Mouse (Mus musculus): ENCODE data around the gene Tnfrsf23.
"Not testable (repeated sequence)": the region's sequence is repeated elsewhere in the genome, so short reads cannot be mapped to it uniquely, and the experiment has no call there.

Tnfrsf23 gene

DNA sequence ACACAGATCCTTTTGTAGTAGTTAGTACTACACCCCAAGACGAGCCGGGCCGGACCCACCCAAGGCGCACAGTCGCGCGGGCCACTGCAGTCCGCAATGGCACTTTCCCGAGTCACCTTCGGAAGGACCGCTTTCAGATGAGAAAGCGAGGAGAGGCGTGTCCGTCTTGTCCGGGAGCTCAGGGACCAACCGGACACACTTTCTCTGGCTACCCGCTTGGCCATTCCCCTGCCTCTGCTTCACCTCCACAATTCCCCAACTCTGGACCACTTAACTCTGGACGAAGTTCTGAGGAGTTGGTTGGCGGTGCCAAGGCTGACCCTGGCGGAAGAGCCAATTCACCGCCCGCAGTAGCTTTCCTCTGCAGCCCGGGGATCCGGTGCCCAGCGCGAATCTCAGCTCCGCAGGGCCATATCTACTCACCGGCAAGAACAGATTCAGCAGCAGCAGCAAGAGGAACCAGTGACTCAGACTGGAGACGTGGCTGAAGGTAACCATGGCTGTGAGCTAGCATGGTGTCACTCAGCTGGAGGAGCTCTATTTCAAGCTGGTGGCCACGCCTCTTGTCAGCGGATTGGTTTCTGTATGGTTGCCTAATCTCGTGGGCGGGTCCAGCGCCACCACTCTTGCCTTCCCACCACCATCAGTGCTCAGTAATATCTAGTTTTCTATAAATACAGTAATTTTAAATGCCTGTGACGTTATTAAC, at the start of gene Tnfrsf23:
TSS of gene Tnfrsf23 (minus strand) at position 514 of the 709 bp plus-strand sequence.
- peak; percentile 38 for DNase-seq (ENCODE audit: low spot score)

DNA sequence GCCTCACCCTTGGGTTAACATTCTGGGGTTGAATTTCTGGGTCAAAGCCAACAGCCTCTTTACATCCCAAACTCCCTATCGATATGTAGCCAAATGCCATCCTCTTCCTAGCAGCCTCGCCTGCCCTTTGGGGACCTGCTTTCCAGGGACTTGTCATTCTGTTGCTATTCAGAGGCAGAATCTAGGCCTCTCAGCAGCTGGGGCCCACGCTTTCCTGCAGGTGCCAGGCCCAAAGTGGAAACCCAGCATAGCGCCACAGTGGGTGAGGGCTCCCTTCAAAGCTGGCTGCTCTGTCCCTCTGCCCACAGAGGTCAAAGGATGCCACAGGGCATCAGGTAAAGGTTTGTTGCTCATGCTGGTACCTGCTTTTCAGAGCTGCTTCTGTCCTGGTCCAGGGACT, 48.1 kb upstream of the Tnfrsf23 start:
- DNase-seq (ENCODE audit: low spot score) = no peak

DNA sequence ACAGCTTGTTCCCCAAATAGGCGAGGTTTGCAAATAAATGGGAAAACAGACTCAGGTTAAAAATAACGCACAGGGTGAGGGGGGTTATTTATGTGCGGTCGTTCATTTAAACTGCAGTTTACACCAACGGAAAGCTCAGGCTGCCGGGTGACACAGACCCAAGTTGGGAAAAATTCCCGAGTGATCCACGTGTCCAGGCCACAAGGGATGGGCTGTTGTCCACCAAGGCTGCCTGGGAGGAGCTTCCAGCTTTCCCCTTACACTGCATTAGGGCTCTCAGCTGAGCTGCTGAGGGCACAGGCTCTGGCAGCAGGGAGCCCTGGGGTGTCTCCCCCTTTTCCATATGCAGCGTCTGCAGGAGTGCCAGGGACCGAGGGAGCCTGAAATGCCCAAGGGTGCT, 44.2 kb upstream of the Tnfrsf23 start:
- DNase-seq (ENCODE audit: low spot score) = no peak

DNA sequence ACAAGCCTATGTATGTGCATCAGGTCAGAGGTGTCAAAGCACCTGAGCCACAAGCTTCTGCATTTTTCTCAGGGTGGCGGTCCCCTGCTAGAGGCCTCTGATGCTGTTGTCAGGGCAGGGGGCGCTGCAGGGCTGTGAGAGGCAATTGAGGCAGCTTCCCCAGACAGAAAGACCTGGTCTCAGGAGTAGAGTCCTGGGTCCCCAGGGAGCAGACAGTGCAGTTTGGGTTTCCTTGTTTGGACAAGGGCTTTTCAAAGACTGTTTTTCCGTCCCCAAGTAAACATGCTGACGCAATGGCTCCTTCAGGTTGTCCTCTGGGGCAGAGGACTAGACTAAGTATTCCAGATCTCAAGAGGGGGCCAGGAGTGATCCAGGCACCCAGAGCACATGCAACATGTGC, 40.7 kb upstream of the Tnfrsf23 start:
- DNase-seq (ENCODE audit: low spot score) = no peak

DNA sequence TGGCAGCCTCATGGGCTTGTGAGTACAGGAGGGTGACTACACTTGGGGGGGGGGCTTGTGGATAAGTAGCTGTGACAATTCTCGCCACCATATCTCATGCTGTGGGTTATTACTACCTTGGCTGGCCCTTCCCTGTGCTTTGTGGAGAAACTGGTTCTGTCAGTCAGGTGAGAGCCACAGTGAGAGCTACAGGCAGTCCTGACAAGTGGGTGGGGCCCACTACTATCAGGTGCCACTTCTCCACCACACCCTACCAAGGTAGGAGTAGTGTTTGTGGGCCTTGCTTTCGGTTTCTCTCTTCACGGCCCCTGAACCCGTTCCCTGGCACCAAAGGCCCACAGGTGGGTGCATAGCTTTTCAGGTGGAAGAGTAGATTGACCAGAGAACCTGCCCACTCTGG, 38.2 kb upstream of the Tnfrsf23 start:
- DNase-seq (ENCODE audit: low spot score) = no peak

DNA sequence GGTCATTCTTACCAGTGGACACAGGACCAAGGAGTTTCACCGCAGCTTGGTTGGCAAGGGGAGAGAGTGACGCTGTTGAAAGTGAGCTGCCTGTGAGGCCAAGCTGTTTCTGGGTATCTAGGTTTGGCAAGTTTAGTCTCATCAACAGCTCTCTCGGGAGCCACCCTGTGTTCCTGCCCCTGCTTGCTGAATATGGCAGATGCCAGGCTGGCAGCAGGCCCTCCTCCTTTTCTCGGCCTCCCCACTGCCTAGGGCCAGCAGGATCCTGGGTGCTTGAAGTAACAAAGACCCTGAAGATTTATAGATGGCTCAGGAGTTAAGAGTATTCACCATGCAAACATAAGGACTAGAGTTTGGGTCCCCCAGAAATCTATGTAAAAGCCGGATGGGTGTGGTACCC, 37.0 kb upstream of the Tnfrsf23 start:
- no peak for DNase-seq (ENCODE audit: low spot score)

DNA sequence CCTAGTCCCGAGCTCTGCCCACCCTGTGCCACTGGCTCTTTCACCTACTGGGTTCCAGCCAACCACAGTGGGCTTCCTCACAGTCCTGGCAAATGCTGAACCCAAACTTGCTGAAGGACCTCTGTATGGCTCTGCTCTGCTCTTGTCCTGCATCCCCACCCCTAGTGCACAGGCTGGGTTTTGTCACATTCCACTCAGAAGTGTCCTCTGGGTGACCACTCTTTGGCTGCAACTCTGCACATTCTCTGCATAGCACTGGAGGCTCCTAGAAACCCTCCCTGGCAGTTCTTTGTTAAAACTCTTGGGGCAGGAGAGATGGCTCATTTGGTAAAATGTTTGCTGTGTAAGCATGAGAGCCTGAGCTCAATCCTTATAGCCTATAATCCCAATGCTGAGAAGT, 32.1 kb upstream of the Tnfrsf23 start:
- DNase-seq (ENCODE audit: low spot score) = no peak

DNA sequence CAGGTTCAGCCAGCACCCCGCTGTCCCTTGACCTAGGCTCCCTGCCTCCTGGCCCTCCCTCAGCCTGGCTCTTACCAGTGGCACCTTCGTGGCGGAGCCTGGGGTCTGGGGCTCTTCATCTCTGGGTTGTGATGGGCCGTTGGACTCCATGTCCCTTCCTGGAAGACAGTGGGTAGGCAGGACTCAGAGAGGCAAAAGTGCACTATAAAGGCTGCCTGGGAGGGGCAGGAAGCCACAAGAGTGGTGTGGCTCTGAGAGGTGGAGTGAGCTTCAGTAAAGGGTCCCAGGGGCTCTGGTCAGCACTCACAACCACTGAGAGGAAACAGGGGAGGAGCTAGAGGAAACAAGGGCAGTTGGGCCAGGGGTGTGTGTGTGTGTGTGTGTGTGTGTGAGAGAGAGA, 27.7 kb upstream of the Tnfrsf23 start:
- DNase-seq (ENCODE audit: low spot score) = no peak

DNA sequence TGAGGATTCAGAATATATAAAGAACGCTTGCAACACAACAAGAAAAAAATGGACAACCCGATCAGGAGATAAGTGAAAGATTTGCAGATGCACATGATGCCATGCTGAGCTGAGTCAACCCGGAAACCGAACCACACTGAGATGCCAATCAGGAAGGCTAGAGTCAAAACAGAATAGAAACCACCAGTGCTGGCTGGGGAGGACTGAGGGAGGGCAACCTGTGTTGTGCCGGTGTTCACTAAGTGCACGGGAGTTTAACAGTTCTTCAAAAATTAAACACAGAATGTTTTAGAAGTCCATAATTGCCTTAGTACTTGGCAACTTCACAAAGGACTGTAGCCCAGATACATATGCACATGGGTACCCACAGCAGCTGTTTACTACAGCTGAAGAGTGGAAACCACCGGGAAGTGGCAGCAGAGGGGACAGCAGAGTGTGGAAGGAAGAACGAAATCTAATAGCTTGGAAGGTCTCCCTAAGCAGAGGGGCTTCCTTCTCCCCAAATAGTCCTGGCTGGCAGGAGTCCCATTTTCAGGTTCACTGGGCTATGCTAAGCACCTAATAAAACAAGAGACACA, 27.2 kb upstream of the Tnfrsf23 start:
- no peak for DNase-seq (ENCODE audit: low spot score)

DNA sequence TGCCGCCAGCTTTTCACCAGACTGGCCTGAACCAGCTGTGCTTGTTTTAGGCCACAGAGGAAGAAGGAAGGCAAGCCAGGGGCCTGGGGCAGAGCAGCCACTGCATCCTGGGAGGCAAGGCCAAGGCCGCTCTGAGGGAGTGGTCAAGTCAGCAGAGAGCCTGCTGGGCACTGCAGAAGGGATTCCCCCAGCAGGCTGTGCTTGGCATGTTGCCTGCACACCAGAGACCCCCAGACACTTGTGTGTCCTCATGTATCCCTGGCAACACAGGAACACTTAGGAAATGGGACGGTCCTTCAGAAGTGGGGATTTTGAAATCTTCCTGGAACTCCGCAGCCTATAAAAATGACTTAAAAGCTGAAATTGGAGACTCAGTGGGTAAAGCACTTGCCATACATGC, 26.4 kb upstream of the Tnfrsf23 start:
- no peak for DNase-seq (ENCODE audit: low spot score)

DNA sequence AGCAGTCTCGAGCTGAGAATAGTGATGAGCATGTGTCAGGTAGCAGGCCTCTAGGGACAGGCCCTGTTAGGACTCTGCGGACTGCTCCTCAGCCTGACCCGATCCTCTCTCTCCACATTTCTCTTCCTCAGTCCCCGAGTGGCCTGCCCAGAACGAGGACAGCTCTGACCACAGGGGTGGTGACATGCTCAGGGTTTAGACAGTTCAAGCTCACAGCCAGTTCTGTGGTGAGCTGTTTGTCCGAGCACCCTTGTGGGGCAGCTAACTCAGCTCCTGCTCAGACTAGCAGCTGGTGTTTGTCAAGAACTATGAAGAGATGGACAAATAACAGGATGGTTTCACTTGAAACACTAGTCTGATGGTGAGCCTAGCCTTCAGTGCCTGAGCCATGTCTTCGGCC, 25.7 kb upstream of the Tnfrsf23 start:
- no peak for DNase-seq (ENCODE audit: low spot score)

DNA sequence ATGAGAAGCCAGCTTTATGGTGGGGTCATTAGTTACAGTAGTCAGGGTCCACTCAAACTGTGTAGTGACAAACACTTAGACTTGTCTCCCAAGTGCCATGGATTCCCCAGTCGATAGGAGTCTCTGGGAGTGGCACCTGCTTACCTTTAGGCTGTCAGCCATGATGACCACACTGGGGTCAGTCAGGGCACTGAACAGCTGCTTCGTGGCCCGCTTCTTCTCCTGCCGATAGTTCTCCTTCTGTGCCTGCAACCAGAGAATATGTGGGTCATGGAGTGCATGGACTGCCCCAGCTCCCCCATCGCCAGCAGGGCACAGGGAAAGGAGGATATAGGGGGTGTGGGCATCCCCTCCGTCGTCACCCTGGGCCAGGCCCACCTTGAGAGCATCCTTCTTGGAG, 23.7 kb upstream of the Tnfrsf23 start:
- DNase-seq (ENCODE audit: low spot score) = no peak

DNA sequence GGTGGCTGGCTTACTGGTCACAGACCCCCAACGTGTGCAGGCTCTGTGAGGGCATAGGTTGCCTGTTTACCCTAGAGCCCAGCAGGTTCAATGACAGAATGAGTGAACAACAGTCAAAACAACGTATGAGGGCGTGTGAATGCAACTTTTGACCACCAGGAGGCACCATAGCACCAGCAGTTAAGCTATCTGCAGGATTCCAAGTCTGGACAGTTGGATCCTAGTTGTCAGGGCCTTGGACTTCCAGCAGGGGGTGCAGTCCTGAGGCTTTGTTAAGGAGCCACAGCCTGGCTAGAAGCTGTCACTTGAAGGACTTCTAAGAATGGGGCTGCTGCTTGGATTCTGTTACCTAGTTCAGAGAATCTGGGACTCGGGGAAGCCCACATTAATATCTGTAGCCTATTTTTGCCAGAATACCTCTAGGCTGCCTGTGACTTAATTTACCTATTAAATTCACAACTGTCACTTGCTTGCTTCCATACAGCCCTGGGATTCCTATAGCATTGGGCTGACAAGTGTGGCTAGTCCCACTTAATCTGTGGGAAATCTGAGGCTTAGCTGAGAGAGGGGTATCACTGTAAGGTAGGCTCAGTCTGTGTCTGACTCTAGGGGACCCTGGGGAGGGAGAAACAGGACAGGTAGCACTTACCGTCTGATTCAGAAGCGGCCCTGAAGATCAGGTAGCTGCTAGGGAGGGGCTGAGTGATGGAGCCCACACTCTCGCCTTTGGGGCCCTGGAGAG, 21.2 kb upstream of the Tnfrsf23 start:
- DNase-seq (ENCODE audit: low spot score) = peak; percentile 85

DNA sequence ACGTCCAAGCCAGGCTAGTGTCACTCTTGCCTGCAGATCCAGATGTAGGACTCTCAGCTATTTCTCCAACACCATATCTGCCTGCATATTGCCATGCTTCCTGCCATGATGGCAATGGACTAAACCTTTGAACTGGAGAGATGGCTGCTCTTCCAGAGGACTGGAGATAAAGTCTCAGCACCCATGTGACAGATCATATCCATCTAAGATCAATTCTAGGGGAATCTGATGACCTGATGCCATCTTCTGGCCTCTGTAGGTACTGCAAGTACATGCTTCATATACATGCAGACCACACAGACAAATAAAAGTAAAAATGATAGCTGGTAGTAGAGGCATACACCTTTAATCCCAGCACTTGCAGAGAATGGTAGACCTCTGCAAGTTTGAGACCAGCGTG, 10.5 kb upstream of the Tnfrsf23 start:
- DNase-seq (ENCODE audit: low spot score) = no peak

DNA sequence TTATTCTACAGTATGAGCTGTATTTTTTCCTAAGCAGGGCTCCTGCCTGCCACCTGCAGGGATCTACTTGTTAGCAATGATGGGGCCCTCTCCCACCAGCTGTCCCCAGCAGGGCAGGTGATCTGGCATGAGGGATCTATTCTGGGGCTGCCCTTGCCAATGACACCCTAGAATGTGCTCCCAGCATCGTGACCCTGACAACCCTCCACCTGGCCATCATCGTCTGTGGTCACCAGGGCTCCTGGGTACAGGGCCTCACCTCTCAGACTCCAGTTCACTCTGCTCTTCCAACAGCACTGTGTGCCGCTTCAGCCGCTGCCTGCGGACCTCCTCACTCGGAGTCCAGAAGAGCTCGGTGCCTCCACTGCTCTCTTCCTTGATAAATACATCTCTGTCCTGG, 8.9 kb upstream of the Tnfrsf23 start:
- DNase-seq (ENCODE audit: low spot score) = no peak

DNA sequence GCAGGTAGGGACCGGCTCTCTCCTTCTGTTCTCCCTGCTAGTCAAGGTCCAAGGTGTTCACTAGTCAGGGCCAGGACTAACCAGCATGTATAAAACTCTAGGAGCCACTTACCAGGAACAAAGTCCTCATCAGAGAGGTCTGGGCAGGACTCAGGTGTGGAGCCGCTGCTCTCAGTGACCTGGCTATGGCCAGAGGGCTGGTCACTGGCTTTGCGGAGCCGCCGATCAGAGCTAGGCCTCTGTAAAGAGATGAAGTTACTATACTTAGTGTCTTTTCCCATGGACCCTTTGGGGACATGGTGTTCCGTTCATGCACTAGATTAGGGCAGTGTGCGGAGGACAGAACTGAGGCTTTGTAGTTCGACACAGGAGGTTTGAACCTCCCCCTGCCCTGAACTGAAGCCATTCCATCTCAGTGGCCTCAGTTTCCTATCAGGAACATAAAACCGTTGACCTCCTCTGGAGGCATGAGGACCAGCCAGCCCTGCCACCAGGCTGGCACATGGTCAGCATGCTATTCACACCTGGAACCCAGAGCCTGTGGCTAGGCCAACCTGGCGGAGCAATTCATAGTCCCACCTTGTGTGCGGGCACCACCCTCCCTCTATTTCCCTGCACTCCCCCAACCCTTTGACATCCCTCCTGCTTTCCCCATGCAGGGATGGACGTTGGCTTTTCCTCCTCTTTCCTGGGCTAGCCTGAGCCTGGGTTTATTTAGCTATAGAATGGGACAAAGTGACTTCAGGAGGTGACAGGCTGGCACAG, 7.3 kb upstream of the Tnfrsf23 start:
- DNase-seq (ENCODE audit: low spot score) = no peak

DNA sequence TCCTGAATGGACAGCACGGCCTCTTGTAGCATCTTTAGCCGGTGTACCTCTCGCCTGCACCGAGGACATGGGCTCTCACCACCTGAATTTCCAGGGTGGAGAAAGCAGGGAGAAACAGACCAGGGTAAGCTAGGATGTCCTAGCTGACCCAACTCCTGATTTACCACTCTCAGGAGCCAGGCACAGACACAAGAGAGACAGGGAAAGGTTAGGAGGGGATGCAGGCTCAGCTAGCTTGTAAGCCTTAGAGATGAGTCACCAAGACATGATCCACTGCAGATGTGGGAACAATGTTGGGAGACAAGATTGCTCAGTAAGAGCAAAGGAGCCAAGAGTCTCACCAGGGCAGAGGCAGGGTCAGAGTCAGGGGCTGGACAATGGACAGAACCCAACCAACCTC, 6.2 kb upstream of the Tnfrsf23 start:
- DNase-seq (ENCODE audit: low spot score) = no peak

DNA sequence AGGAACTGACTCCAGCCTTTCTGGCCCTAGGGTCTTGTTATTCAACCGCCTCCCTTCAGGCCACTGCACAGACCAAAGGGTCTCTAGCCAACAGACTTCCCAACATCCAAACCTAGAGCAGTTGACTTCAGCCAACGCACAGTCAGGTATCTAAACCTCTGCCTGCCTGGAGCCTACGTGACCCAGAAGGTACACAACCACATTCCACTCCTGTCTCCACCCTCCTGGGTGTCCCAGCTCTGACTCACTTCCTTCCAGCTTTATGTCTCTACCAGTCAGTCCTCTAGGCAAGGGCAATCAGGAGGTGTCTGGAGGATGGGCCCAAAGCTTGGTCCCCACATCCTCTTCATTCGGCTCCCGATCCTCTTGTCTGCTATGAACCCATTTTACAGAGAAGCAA, 5.5 kb upstream of the Tnfrsf23 start:
- DNase-seq (ENCODE audit: low spot score) = no peak

DNA sequence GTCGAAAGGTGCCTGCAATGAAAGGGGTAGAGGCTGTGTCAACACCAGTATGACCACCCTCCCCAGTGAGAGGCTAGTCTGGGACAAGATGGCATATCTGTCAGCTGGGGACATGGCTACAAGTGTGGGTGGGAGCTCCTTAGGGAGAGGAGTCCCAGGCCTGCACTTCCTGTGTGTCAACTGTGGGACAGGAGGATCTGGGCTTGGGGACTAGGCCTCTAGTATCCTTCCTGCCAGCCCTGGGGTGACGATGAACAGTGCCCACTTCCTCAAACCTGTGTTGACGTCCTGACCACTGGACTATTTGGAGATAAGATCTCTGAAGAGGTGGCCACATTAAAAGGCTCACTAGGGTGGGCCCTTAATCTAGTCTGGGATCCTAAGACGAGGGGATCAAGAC, 4.3 kb upstream of the Tnfrsf23 start:
- no peak for DNase-seq (ENCODE audit: low spot score)

DNA sequence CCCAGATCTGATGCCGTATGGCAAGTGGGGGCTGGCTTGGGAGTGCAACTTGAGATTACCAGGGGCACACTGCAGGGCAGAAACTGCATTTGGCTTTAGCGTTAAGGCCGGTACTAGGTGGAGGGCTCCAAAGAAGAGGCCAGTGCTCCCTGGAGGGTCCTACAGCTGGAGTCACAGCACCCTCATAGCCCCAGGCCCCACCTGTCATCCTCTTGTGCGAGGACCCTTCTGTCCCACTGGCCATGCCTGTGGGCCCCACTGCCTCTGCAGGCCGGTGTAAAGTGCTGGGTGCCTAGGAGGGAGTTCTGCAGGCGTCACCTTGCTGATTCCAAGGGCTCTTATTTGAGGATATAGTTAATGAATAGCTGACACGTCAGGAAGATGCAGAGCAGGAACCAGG, 3.8 kb upstream of the Tnfrsf23 start:
- no peak for DNase-seq (ENCODE audit: low spot score)

DNA sequence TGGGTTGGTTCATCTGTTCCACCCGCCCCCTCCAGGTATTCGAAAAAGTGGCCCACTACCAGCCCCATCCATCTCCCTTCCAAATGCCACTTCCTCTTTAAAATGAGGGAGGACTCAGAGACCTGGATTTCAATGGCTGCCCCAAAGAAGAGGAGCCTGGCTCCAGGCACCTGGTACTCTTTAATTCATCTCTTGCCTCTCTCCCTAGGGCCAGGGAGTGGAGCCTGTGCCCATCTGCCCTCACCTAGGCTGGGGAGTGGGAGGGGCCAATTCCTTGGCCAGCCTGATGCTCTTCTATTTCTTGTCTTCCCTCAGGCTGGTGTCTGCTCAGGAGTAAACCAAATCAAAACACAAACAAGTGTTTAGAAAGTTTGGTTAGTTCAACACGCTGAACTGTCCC, 1.0 kb upstream of the Tnfrsf23 start:
- not testable (repeated sequence) for DNase-seq (ENCODE audit: low spot score)

DNA sequence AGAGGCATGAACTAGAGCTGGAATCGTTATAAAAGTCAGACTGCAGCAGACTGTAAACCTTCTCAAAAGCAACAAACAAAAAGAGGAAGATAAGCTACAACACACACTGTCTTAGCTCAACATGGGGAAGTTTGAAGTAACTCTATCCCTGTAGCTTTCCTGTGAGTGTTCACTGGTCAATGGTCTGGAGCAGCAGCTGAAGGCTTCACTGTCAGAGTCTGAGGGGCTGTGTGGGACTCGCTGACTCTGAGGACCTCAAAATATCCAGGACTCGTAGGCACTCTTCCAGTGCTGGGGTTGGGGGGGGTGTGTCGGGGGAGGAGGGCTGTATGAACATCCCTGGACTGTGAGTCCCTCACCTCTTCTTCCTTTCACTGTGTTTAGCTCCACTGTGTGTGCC, 519 bp upstream of the Tnfrsf23 start:
- not testable (repeated sequence) for DNase-seq (ENCODE audit: low spot score)

DNA sequence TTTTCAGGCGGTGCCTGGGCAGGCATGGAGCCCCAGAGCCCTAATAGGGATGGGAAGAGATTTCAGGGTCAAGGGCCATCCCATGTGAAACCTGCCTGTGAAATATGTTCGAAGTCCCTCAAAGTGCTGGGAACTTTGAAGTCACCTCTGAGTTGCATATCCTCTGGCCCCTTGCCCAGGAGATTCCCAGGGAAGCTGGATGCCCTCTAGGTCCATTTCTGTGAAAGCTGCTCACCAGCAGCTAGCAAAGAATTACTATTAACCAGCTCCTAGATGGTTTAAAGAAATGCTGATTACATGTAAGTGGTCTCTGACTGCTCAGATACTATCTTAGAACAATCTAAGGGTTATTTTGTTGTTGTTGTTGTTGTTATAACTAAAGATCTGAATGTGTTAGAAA, 1.1 kb downstream of the Tnfrsf23 start:
- DNase-seq (ENCODE audit: low spot score) = not testable (repeated sequence)

Measured in testis, postnatal 14 days (tissue).